Mouse (Mus musculus) kidney, embryonic 14.5 days (tissue): ENCODE data around the gene Trpv2. TPM values are rescaled to one million over a fixed set of nuclear protein-coding genes. Genes with fewer than 3 reads are reported as not detected.

ENCODE experiments used
- ATAC-seq: fragments of 200-750 bp; cut with Nextera tagmentation; 2 replicates; pipeline ENCODE4 v1.8.0; 2017; ENCODE audit warnings: moderate number of reproducible peaks, mild to moderate bottlenecking, moderate TSS enrichment, moderate library complexity; ENCODE audit not compliant: low FRiP score, low TSS enrichment
- H3K27ac ChIP-seq: fragments of 300-500 bp; sonication (generic); 2 replicates; pipeline ENCODE4 v1.5.1; 2014; ENCODE audit warnings: low read depth, mild to moderate bottlenecking, low read length, moderate library complexity, mixed read lengths
- H3K27me3 ChIP-seq: fragments of 300-500 bp; sonication (generic); 2 replicates; pipeline ENCODE4 v1.6.1; 2014; ENCODE audit warnings: mild to moderate bottlenecking, low read length; ENCODE audit not compliant: control insufficient read depth, insufficient read depth
- H3K36me3 ChIP-seq: fragments of 300-500 bp; sonication (generic); 2 replicates; pipeline ENCODE4 v1.6.1; 2014; ENCODE audit warnings: low read length, mixed read lengths; ENCODE audit not compliant: control insufficient read depth, insufficient read depth
- H3K4me1 ChIP-seq: fragments of 300-500 bp; sonication (generic); 2 replicates; pipeline ENCODE4 v1.6.1; 2014; ENCODE audit warnings: low read length, mixed read lengths; ENCODE audit not compliant: control insufficient read depth, insufficient read depth
- H3K4me2 ChIP-seq: fragments of 300-500 bp; sonication (generic); replicated peaks from 2 replicates; pipeline ENCODE4 v1.6.1; 2014; ENCODE audit warnings: low read depth, mild to moderate bottlenecking, low read length
- H3K4me3 ChIP-seq: fragments of 300-500 bp; sonication (generic); 2 replicates; pipeline ENCODE4 v1.5.1; 2014; ENCODE audit warnings: mild to moderate bottlenecking, low read length
- H3K9ac ChIP-seq: fragments of 300-500 bp; sonication (generic); 2 replicates; pipeline ENCODE4 v1.6.1; 2014; ENCODE audit warnings: low read depth, mild to moderate bottlenecking, low read length, moderate library complexity
- H3K9me3 ChIP-seq: fragments of 300-500 bp; sonication (generic); 2 replicates; pipeline ENCODE4 v1.6.1; 2016; ENCODE audit warnings: low read length; ENCODE audit not compliant: control insufficient read depth
- WGBS: fragments of 180-500 bp; shearing (Covaris S2); extraction: QIAGEN DNeasy Blood & Tissue Kit; methylation state at CpG from one replicate; pipeline ENCODE4 v1.1.7; 2014; 5-methylcytosine and 5-hydroxymethylcytosine counted together
- polyA plus RNA-seq: library from polyadenylated mRNA; unstranded; fragments of >200 nt; fragmentation: Nextera tagmentation; extraction: Ambion mirVana; gene quantifications from 2 replicates; pipeline ENCODE4 v1.2.1, GENCODE M21; 2014

Gene Trpv2
- polyA plus RNA-seq, 1 experiment from 2014 or later = 1.4 TPM

- Histone ChIP-seq H3K4me2 (peak overlapping the region; percentile 34), H3K4me1 (no peaks in the 10 kb centered on the region), H3K27ac (peak overlapping the region; percentile 66), H3K9ac (peak overlapping the region; percentile 37), H3K27me3 (no peaks in the 10 kb centered on the region), H3K36me3 (peaks cover 23% of the 10 kb centered on the region), H3K9me3 (no peaks in the 10 kb centered on the region), H3K4me3 (peak overlapping the region; percentile 15; the same call in 1 of the 2 replicates)
- WGBS = 13% methylated on average over 19 of the region's 19 CpGs
- ATAC-seq = peak; percentile 95
Observed at GRCm38 (mm10) chr11:62613657-62614365, 39.5 kb downstream of the Trpv2 start.

GRCm38 (mm10) chr11:62614876-62615410 is 40.7 kb downstream of the Trpv2 start:
- no peak overlapping the region for H3K4me2 ChIP-seq
- no peak for ATAC-seq
- H3K27me3 ChIP-seq = no peaks in the 10 kb centered on the region
- H3K36me3 ChIP-seq = peaks cover 28% of the 10 kb centered on the region
- H3K4me1 ChIP-seq = no peaks in the 10 kb centered on the region
- H3K27ac ChIP-seq = no peak overlapping the region
- H3K9ac ChIP-seq = no peak overlapping the region
- no peak overlapping the region for H3K4me3 ChIP-seq
- WGBS = 85% methylated on average over 8 of the region's 8 CpGs
- no peaks in the 10 kb centered on the region for H3K9me3 ChIP-seq

- H3K4me1 ChIP-seq = no peaks in the 10 kb centered on the region
- H3K27me3 ChIP-seq = no peaks in the 10 kb centered on the region
- 91% methylated on average over 4 of the region's 4 CpGs for WGBS
- no peak overlapping the region for H3K27ac ChIP-seq
- H3K9ac ChIP-seq = no peak overlapping the region
- no peak overlapping the region for H3K4me3 ChIP-seq
- peaks cover 25% of the 10 kb centered on the region for H3K36me3 ChIP-seq
- no peaks in the 10 kb centered on the region for H3K9me3 ChIP-seq
- H3K4me2 ChIP-seq = no peak overlapping the region
- no peak for ATAC-seq
Observed at GRCm38 (mm10) chr11:62615456-62615855, 41.2 kb downstream of the Trpv2 start.

DNA sequence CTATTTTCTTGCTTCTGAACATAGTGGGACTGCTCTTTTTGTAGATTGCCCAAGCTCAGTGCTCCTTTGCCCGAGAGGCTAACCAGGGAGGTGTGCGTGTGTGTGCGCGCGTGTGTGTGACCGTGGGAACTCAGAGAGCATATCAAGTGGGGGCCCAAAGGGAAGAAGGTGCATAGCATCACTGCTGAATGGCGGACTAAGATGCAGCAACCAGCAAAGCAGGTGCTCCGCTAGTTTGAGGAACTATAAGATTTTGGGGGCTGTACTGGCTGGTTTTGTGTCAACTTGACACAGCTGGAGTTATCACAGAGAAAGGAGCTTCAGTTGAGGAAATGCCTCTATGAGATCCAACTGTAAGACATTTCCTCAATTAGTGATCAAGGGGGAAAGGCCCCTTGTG is 46.8 kb downstream of the Trpv2 start:
- H3K9me3 ChIP-seq = no peaks in the 10 kb centered on the region
- H3K4me1 ChIP-seq = peaks cover 17% of the 10 kb centered on the region
- no peak overlapping the region for H3K4me2 ChIP-seq
- no peak overlapping the region for H3K4me3 ChIP-seq
- ATAC-seq = no peak
- no peaks in the 10 kb centered on the region for H3K27me3 ChIP-seq
- H3K27ac ChIP-seq = no peak overlapping the region
- H3K9ac ChIP-seq = no peak overlapping the region
- H3K36me3 ChIP-seq = peaks cover 18% of the 10 kb centered on the region
- WGBS = 96% methylated on average over 8 of the region's 8 CpGs

DNA sequence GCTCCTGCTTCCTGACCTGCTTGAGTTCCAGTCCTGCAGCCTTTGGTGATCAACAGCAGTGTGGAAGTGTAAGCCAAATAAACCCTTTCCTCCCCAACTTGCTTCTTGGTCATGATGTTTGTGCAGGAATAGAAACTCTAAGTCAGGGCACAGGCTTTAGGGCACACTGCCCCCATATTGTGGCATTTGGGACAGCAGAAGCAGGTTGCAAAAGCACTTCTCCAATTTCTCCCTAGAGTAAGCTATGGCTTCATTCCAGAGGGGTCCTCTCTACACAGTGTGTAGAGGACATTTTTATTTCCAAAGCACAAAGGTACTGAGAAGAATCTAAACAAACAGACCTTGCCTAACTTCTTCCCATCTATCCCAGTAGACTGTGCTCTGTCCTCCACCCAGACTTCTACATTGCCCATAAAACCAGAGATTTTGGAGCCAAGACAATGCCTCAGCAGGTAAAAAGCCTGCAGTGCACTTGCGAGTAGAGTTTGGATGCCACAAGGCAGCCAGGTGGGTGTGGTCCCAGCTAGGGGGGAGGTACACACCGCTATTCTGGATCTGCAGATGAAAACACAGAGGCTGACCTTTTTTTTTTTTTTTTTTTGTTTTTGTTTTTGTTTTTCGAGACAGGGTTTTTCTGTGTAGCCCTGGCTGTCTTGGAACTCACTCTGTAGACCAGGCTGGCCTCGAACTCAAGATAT is 47.4 kb downstream of the Trpv2 start:
- Histone ChIP-seq H3K27ac (no peak overlapping the region), H3K9me3 (peaks cover 3% of the 10 kb centered on the region; the same call in 1 of the 2 replicates), H3K4me1 (peaks cover 17% of the 10 kb centered on the region), H3K27me3 (no peaks in the 10 kb centered on the region), H3K4me3 (no peak overlapping the region), H3K4me2 (no peak overlapping the region), H3K36me3 (peaks cover 18% of the 10 kb centered on the region), H3K9ac (no peak overlapping the region)
- WGBS = 86% methylated on average over 4 of the region's 4 CpGs
- no peak for ATAC-seq

DNA sequence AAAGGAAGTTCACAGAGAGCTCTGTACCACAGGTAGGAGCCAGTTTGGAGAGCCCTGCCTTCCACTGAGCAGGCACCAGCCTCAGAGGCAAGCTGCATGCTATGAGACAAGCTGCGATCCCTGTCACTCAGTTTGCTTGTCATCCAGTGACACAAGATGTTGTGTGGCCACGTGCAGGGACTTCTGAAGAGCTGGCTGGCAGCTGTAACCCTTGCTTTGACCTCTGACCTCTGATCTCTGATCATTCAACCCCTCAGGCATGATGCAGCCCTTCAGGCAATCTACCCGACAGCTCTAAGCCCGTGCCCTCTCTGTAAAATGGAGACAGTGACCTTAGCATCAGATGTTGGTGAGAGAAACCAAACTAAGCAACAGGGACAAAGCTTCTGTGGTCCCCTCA is 48.6 kb downstream of the Trpv2 start:
- WGBS = 36% methylated on average over 4 of the region's 4 CpGs
- peaks cover 17% of the 10 kb centered on the region for H3K4me1 ChIP-seq
- H3K27me3 ChIP-seq = no peaks in the 10 kb centered on the region
- peaks cover 13% of the 10 kb centered on the region for H3K36me3 ChIP-seq
- H3K9ac ChIP-seq = no peak overlapping the region
- H3K4me2 ChIP-seq = no peak overlapping the region
- no peak overlapping the region for H3K27ac ChIP-seq
- no peak overlapping the region for H3K4me3 ChIP-seq
- ATAC-seq = no peak
- peaks cover 3% of the 10 kb centered on the region; the same call in 1 of the 2 replicates for H3K9me3 ChIP-seq

- H3K9ac ChIP-seq = no peak overlapping the region
- H3K9me3 ChIP-seq = peaks cover 3% of the 10 kb centered on the region; the same call in 1 of the 2 replicates
- H3K4me1 ChIP-seq = peaks cover 28% of the 10 kb centered on the region
Observed at GRCm38 (mm10) chr11:62624341-62625291, 50.3 kb downstream of the Trpv2 start.

More at GRCm38 (mm10) chr11:62624341-62625291, 50.3 kb downstream of the Trpv2 start:
- WGBS = 51% methylated on average over 10 of the region's 10 CpGs
- Histone ChIP-seq H3K4me2 (no peak overlapping the region), H3K27ac (peak overlapping the region; percentile 49; the same call in 1 of the 2 replicates), H3K27me3 (no peaks in the 10 kb centered on the region), H3K36me3 (0 out of 2 replicates have a peak, but pooled peaks cover 4% of the 10 kb centered on the region), H3K4me3 (no peak overlapping the region)
- peak; percentile 53; the same call in 1 of the 2 replicates for ATAC-seq
